In genomic region chr9:60744971-60745370, GRCm38 (mm10) we compare ENCODE assay signal across 15 mouse cellular contexts. TPM values are rescaled to one million over a fixed set of nuclear protein-coding genes. Genes with fewer than 3 reads are reported as not detected.
DNase-seq lines count a peak whose midpoint lies in the region; ATAC-seq lines count a peak whose summit lies in the region.
"Had no signal": no experiment of that assay in that cellular context is flagged by ENCODE, and none has a peak within 500 bp of the region (broad histone marks: within the 10 kb centered on the region; RNA-seq: fewer than 3 reads in every experiment).

No protein-coding gene starts in this region.

- ATAC-seq in heart, embryonic 14.5 days (ENCODE audit: insufficient number of reproducible peaks, insufficient read depth, low FRiP score, low read depth), result no peak
- no peak for ATAC-seq in heart, embryonic 12.5 days (ENCODE audit: insufficient number of reproducible peaks, low FRiP score)
- no peak for ATAC-seq in embryonic facial prominence, embryonic 15.5 days (ENCODE audit: insufficient number of reproducible peaks, low FRiP score, low TSS enrichment, low read depth)
- ATAC-seq in activated CD4-positive, CD25-positive, alpha-beta regulatory T cell, adult 4 months, result no peak
- ATAC-seq: CD4-positive, CD25-positive, alpha-beta regulatory T cell, adult 4 months; hindbrain, embryonic 16.5 days; inflammation-experienced regulatory T-cells, adult 6 months had no signal

- H3K27ac ChIP-seq in heart, embryonic 14.5 days (replicated peaks in 1 of 2; ENCODE audit: control insufficient read depth in 1 of 2, insufficient read depth in 1 of 2, low read depth in 2 of 2, low read length in 2 of 2), result no peak overlapping the region
- H3K27ac ChIP-seq in heart, embryonic 12.5 days (ENCODE audit: poor library complexity, severe bottlenecking), result no peak overlapping the region
- H3K27ac ChIP-seq in embryonic facial prominence, embryonic 15.5 days (replicated peaks), result no peak overlapping the region
- H3K27ac ChIP-seq: embryonic facial prominence, embryonic 12.5 days; forebrain, embryonic 13.5 days; heart, embryonic 13.5 days; hindbrain, embryonic 12.5 days had no signal

- H3K36me3 ChIP-seq in heart, embryonic 14.5 days (ENCODE audit: control insufficient read depth, insufficient read depth, low read length), result no peaks in the 10 kb centered on the region
- no peaks in the 10 kb centered on the region for H3K36me3 ChIP-seq in heart, embryonic 12.5 days
- H3K36me3 ChIP-seq in embryonic facial prominence, embryonic 15.5 days, result no peaks in the 10 kb centered on the region
- H3K36me3 ChIP-seq: embryonic facial prominence, embryonic 12.5 days; G1E; heart, embryonic 13.5 days; hindbrain, embryonic 12.5 days had no signal

- peak; percentile 23 to 43 for DNase-seq in cerebellum, postnatal 10 days
- no peak for DNase-seq in cerebellum, adult 8-10 months
- DNase-seq in spleen, postnatal 14 days (ENCODE audit: low spot score in 2 of 2), result no peak

- 31% methylated on average over 4 of the region's 4 CpGs for WGBS in heart, embryonic 14.5 days
- 30% methylated on average over 4 of the region's 4 CpGs for WGBS in heart, embryonic 12.5 days
- WGBS in embryonic facial prominence, embryonic 15.5 days, result 47% methylated on average over 4 of the region's 4 CpGs

- H3K9ac ChIP-seq in heart, embryonic 14.5 days (ENCODE audit: low read length), result 0 out of 2 replicates have a peak overlapping the region, but pooled peaks have one; percentile 11
- H3K9ac ChIP-seq in heart, embryonic 12.5 days, result no peak overlapping the region
- H3K9ac ChIP-seq in embryonic facial prominence, embryonic 15.5 days, result 0 out of 2 replicates have a peak overlapping the region, but pooled peaks have one; percentile 5
- H3K9ac ChIP-seq: embryonic facial prominence, embryonic 12.5 days; forebrain, embryonic 13.5 days; heart, embryonic 13.5 days; hindbrain, embryonic 12.5 days had no signal

- H3K27me3 ChIP-seq in heart, embryonic 14.5 days (ENCODE audit: control insufficient read depth, insufficient read depth, low read length), result no peaks in the 10 kb centered on the region
- H3K27me3 ChIP-seq in heart, embryonic 12.5 days (replicated peaks), result no peaks in the 10 kb centered on the region
- no peaks in the 10 kb centered on the region; the same call in 1 of the 2 replicates for H3K27me3 ChIP-seq in embryonic facial prominence, embryonic 15.5 days
- H3K27me3 ChIP-seq: embryonic facial prominence, embryonic 12.5 days had no signal

- H3K4me2 ChIP-seq in heart, embryonic 14.5 days (ENCODE audit: low read length), result no peak overlapping the region
- H3K4me2 ChIP-seq in heart, embryonic 12.5 days, result no peak overlapping the region
- no peak overlapping the region for H3K4me2 ChIP-seq in embryonic facial prominence, embryonic 15.5 days (replicated peaks)
- H3K4me2 ChIP-seq: embryonic facial prominence, embryonic 12.5 days; forebrain, embryonic 13.5 days; heart, embryonic 13.5 days; hindbrain, embryonic 12.5 days had no signal

- H3K4me1 ChIP-seq in heart, embryonic 14.5 days (ENCODE audit: control insufficient read depth in 2 of 2, insufficient read depth in 2 of 2, low read length in 2 of 2), result peaks cover 10 to 12% of the 10 kb centered on the region in 2 experiments
- peaks cover 12% of the 10 kb centered on the region for H3K4me1 ChIP-seq in heart, embryonic 12.5 days (replicated peaks)
- peaks cover 12% of the 10 kb centered on the region for H3K4me1 ChIP-seq in embryonic facial prominence, embryonic 15.5 days

- no peak overlapping the region for H3K4me3 ChIP-seq in heart, embryonic 14.5 days (ENCODE audit: control insufficient read depth in 1 of 2, insufficient read depth in 1 of 2, low read depth in 1 of 2, low read length in 2 of 2)
- H3K4me3 ChIP-seq in heart, embryonic 12.5 days, result no peak overlapping the region
- no peak overlapping the region for H3K4me3 ChIP-seq in embryonic facial prominence, embryonic 15.5 days (replicated peaks)
- H3K4me3 ChIP-seq: embryonic facial prominence, embryonic 12.5 days; forebrain, embryonic 13.5 days; heart, embryonic 13.5 days; hindbrain, embryonic 12.5 days had no signal

- no peaks in the 10 kb centered on the region for H3K9me3 ChIP-seq in heart, embryonic 14.5 days (ENCODE audit: control insufficient read depth, low read length)
- H3K9me3 ChIP-seq in heart, embryonic 12.5 days (replicated peaks), result peaks cover 5% of the 10 kb centered on the region; the same call in 1 of the 2 replicates
- H3K9me3 ChIP-seq in embryonic facial prominence, embryonic 15.5 days (replicated peaks), result no peaks in the 10 kb centered on the region
- H3K9me3 ChIP-seq: embryonic facial prominence, embryonic 12.5 days; heart, embryonic 13.5 days; hindbrain, embryonic 12.5 days had no signal

RNA-seq across cellular contexts. Expression of gene Larp6, which starts 32.2 kb away (rescaled TPM):
- 0.61 and 0.68 TPM in 2 replicates for polyA plus RNA-seq in heart, embryonic 14.5 days (2014; fragmentation: Nextera tagmentation; extraction: Ambion mirVana)
- polyA plus RNA-seq in heart, embryonic 12.5 days (2016; fragmentation: Nextera tagmentation; extraction: Ambion mirVana), result 0.83 and 0.87 TPM in 2 replicates
- 5.0 and 5.3 TPM in 2 replicates for polyA plus RNA-seq in embryonic facial prominence, embryonic 15.5 days (2015; fragmentation: Nextera tagmentation; extraction: Ambion mirVana)
- not detected for polyA plus RNA-seq in activated CD4-positive, CD25-positive, alpha-beta regulatory T cell, adult 4 months (2017; shearing (Covaris generic))
- polyA plus RNA-seq: CD4-positive, CD25-positive, alpha-beta regulatory T cell, adult 4 months; G1E; inflammation-experienced regulatory T-cells, adult 6 months had no signal

RNA-seq across cellular contexts. Expression of gene Uaca, which starts 49.4 kb away (rescaled TPM):
- 10.9 and 17.1 TPM in 2 replicates for polyA plus RNA-seq in heart, embryonic 14.5 days (2014; fragmentation: Nextera tagmentation; extraction: Ambion mirVana)
- 38.9 and 39.0 TPM in 2 replicates for polyA plus RNA-seq in heart, embryonic 12.5 days (2016; fragmentation: Nextera tagmentation; extraction: Ambion mirVana)
- polyA plus RNA-seq in embryonic facial prominence, embryonic 15.5 days (2015; fragmentation: Nextera tagmentation; extraction: Ambion mirVana), result 33.9 and 38.2 TPM in 2 replicates
- not detected for polyA plus RNA-seq in activated CD4-positive, CD25-positive, alpha-beta regulatory T cell, adult 4 months (2017; shearing (Covaris generic))
- polyA plus RNA-seq: CD4-positive, CD25-positive, alpha-beta regulatory T cell, adult 4 months; G1E had no signal

RNA-seq across cellular contexts. Expression of gene Lrrc49, which starts 57.0 kb away (rescaled TPM):
- 8.9 and 10.4 TPM in 2 replicates for polyA plus RNA-seq in heart, embryonic 14.5 days (2014; fragmentation: Nextera tagmentation; extraction: Ambion mirVana)
- polyA plus RNA-seq in heart, embryonic 12.5 days (2016; fragmentation: Nextera tagmentation; extraction: Ambion mirVana), result 10.3 and 12.2 TPM in 2 replicates
- polyA plus RNA-seq in embryonic facial prominence, embryonic 15.5 days (2015; fragmentation: Nextera tagmentation; extraction: Ambion mirVana), result 16.1 and 17.9 TPM in 2 replicates
- 1 to 10 TPM in 1 of 2 experiments, under 1 TPM in 1; 0.96 to 1.6 TPM for polyA plus RNA-seq in activated CD4-positive, CD25-positive, alpha-beta regulatory T cell, adult 4 months (2017; shearing (Covaris generic))

Comparison
In these comparisons a context has a peak if more than half of its experiments do, and no peak if none do; other contexts are left out.
1. DNase-seq: peak in cerebellum, postnatal 10 days (2 of 2); none in cerebellum, adult 8-10 months (single experiment) and spleen, postnatal 14 days (0 of 2).
2. RNA of gene Uaca, which starts 49.4 kb away (polyA plus RNA-seq): 38.9 to 39.0 TPM in heart, embryonic 12.5 days, 33.9 to 38.2 TPM in embryonic facial prominence, embryonic 15.5 days and 10.9 to 17.1 TPM in heart, embryonic 14.5 days; not detected in activated CD4-positive, CD25-positive, alpha-beta regulatory T cell, adult 4 months; every median in the first group is over 10 times any median in the second.